Mouse (Mus musculus): ENCODE measurements at regions not wholly inside any gene's neighbourhood (a gene's known extent, or its start where the extent isn't known, plus 50 kb on each side); places are given as distances from the start of the nearest gene placed in this dataset.

DNA sequence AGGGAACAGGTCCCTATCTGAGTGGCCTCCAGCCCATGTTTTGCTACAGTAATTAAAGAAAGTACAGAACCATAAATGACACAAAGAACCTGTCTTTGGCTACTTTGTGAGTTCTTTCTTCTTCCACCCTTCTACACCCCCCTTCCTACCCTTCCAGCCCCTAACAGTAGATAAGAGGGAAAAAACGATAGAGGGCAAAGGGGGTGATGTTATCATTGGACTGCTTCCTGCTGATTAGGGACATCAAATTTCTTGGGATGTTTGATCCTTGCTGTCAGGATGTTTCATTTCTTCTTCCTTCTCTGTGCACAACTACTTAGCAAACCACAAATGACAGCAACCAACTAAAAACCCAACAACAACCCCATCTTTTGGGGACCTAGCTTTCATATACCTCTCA lies 232.5 kb upstream of the Rpl38 start:
- DNase-seq (ENCODE audit: low read depth): no peak

DNA sequence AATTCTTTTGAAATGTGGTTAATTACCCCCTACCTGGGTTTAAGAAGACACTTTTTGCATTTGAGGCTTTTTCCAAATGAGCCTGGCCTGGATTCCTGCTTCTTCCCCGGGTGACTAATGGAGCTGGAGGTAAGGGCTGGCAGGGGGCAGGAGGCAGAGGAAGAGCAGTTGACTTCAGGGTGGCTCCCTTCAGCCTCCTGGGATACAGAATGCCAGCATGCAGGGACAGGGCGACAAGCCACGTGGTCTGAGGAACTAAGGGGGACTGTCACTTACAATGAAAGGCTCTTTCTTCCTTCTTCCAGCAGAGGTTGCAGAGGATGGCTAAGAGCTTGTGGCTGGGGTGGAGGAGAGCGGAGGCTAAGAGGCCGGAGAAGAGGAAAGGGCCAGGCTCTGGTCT lies 234.8 kb upstream of the Rpl38 start:
- DNase-seq (ENCODE audit: low read depth): no peak

- no peak for DNase-seq (ENCODE audit: low read depth)
Observed at GRCm38 (mm10) chr11:114425447-114425846, 242.9 kb upstream of the Rpl38 start.

GRCm38 (mm10) chr11:114423322-114423721 lies 245.0 kb upstream of the Rpl38 start:
- no peak for DNase-seq (ENCODE audit: low read depth)

- DNase-seq (ENCODE audit: low read depth): peak; percentile 8
Observed at GRCm38 (mm10) chr11:114419002-114419401, 249.3 kb upstream of the Rpl38 start.

- no peak for DNase-seq (ENCODE audit: low read depth)
Observed at GRCm38 (mm10) chr11:114416168-114416567, 252.2 kb upstream of the Rpl38 start.

DNA sequence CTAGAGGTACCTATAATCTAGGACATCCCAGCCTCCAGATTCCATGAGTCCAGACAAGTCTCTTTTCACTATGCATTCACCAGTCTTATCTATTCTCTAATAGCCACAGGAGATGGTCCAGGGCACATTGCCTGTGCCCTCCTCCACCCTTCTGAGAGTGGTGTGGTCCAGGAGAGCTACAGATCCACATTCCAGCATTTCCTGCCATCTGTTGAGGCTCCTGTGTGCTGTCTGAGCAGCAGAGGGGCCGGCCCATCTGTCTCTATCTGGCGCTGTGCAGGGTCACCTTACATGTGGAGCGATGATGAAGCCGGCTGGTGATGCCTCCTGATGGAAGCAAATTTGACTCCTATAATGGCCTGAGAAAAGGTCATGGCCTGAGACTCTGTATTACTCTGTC lies 263.9 kb upstream of the Rpl38 start:
- no peak for DNase-seq (ENCODE audit: low read depth)

DNA sequence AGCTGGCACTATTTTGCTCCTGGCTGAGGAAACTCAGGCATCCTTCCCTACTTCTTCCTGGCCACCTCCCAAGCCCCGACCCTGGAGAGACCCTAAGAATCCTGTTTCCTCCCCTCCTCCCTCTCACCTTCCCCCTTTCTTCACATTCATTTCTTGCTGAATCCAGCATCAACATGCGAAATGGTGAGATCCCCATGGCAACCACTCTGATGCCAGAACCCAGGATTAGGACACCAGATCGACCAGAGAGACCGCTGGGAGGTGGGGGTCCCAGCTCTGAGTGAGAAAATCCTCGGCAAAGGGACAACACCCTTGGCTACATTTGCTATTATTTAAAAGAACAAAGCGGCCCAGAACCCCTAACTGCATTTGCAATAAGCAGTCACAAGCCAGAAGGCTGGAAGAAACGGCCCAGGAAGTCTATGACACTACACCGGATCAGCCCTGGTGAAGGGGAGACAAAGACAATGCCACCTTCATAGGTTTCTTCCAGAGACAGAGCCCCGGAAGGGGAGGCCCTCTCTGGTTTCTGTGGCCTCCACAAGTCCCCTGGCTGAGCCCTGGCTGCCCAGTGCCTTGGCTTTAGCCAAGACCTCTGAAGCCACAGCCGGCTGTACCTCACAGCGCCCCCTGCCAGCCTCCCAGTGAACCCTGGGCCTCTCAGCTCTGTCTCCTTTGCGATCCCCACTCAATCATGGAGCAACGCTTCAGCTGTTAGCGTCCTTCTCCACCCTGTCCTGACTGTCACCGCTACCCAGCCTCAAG lies 265.6 kb upstream of the Rpl38 start:
- no peak for DNase-seq (ENCODE audit: low read depth)

GRCm38 (mm10) chr11:114400701-114401100 lies 267.6 kb upstream of the Rpl38 start:
- DNase-seq (ENCODE audit: low read depth): no peak

- no peak for DNase-seq (ENCODE audit: low read depth)
Observed at GRCm38 (mm10) chr11:114392161-114392560, 276.2 kb upstream of the Rpl38 start.

GRCm38 (mm10) chr11:114391553-114391952 lies 276.8 kb upstream of the Rpl38 start:
- no peak for DNase-seq (ENCODE audit: low read depth)

- no peak for DNase-seq (ENCODE audit: low read depth)
Observed at GRCm38 (mm10) chr11:114387091-114387490, 281.2 kb upstream of the Rpl38 start.

- DNase-seq (ENCODE audit: low read depth): no peak
Observed at GRCm38 (mm10) chr11:114379411-114379824, 288.9 kb upstream of the Rpl38 start.

- DNase-seq (ENCODE audit: low read depth): no peak
Observed at GRCm38 (mm10) chr11:114375921-114376320, 292.4 kb upstream of the Rpl38 start.

DNA sequence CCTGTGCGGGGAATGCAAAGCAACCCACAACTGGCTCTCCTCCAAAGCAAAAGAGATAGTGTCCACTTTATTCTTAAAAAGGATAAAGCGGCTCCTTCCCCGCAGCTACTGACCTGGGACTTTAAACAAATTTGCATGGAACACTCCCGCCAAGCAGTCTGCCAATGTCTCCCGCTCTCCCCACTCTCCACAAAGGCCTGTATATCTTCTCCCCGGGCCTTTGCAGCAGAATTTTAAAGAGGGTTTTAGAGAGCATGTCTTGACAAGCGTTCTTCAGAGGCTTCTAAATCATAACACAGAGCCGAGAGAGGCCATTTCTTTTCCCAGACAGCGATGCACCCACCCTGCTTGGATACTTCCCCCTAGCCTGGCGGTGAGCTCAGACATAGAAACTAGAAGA lies 297.6 kb upstream of the Rpl38 start:
- no peak for DNase-seq (ENCODE audit: low read depth)

GRCm38 (mm10) chr11:114367779-114368178 lies 300.5 kb upstream of the Rpl38 start:
- no peak for DNase-seq (ENCODE audit: low read depth)

DNA sequence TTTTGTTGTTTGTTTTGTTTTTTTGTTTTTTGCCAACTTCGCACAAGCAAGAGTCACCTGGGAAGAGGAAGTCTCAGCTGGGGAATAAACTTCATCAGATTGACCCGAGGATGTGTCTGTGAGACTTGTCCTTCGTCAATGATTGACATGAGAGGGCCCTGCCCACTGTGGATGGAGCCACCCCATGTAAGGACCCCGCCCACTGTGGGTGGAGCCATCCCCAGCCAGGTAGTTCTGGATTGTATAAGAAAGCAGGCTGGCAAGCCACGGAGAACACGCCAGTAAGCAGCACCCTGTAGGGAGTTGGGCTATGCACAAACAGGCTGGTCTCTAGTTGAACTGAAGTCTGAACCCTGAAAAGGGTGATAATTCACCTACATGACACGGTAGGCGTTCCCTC lies 294.1 kb upstream of the Sdk2 start:
- DNase-seq (ENCODE audit: low read depth): no peak

GRCm38 (mm10) chr11:114360321-114360720 lies 293.5 kb upstream of the Sdk2 start:
- no peak for DNase-seq (ENCODE audit: low read depth)

- no peak for DNase-seq (ENCODE audit: low read depth)
Observed at GRCm38 (mm10) chr11:114352146-114352795, 285.4 kb upstream of the Sdk2 start.

DNA sequence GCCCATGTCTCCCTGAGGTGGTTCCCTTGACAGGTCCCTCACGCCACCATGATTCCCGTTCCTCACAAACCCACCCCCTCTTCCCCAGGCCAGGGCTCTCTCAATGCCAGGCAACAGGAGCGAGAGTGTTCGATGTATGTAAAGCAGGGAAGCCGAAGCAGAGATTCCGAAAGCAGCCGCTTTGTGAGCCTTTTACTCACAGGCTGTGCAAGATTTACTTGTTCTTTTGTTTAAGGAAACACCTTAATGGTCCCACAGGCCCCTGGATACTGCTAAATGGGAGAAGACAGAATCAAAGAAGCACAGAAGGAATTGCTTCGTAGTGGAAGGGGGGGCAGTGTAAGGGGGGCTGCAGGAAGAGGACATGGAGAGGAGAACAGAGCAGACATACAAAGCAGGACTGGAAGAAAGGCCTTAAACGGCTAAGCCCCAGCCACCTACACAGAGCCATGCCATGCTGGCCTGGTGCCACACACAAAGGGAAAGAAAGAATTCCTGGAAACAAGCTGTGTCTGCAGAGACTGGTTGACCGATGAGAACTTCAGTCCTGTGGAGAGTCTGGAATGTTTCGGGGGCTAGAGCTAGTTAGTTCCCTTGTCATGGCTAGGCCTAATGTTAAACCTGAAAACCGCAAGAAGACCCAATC lies 270.1 kb upstream of the Sdk2 start:
- DNase-seq (ENCODE audit: low read depth): no peak

DNA sequence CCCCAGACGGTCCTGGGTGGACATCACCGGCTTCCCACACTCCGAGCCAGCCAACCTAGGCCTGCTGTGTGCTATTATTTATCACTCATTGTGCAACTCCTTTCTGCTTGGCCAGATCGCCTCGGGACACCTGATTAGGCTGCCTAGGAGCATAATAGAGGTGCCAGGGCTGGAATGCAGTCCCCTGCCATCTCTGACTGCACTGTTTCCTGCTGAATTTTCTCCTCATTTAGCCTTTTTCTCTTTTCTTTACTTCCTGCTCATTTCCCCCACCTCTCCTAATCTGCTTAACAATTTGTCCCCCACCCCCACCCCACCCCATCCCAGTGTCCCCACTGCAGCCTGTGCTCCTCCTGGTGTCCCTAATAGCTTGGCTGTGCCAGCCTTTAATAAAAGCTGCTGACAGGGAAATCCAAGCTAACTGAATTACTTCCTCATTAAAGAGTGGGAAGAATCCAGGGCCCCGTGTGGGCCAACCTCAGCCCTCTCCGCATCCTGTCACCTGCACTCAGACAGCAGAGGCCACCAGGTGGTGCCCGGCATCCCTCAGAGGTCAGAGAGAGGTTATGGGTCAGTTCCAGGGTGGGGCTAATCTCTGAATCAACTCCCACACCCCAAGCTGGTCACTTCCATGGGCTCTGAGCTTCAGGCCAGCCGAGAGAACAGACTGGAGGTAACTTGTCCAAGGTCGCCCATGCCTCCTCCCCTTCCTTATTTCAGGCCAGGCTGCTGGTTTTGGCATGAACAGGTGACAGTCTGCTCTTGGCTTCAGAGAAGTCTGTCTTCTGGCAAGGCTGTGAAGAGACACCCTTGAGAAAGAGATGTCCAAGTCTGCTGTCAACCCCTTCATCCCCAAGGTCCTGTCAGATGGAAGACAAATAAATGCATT lies 269.3 kb upstream of the Sdk2 start:
- DNase-seq (ENCODE audit: low read depth): no peak

DNA sequence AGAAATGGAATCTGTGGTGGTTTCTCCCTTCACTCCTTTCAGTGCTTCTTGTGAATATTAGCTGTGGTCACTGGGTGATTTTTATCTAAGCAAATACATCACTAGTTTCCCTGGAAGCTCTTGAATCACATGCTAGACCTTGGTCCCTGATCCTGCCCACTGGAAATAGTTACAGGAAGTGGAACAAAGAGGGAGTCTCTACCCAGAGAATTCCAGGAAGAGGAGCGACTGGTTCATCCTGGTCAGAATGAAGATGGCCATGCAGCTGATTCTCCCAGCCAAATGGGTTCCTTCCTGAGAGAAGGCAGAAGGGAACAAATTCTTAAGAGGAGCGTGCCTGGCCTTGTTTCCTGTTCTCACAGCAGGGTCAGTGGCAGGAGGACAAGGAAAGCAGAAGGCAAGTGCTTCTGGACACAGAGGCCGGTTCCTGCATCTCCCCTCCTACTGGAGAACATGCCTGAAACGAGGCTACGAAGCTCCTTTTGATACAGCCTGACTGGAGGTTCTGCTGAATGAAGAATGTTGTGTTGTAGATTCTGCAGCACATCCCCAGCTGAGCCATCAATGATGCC lies 264.8 kb upstream of the Sdk2 start:
- DNase-seq (ENCODE audit: low read depth): no peak
